Mouse (Mus musculus) ES-Bruce4 (cell line): ENCODE data around the gene St6gal1.

Experiments
- CTCF ChIP-seq: IDR thresholded peaks from one replicate; pipeline ENCODE4 v1.8.1; 2011; ENCODE audit warnings: low read depth, low read length
- EP300 ChIP-seq: IDR thresholded peaks from 2 replicates; pipeline ENCODE4 v1.6.1; 2011; ENCODE audit warnings: low read depth, low read length; ENCODE audit not compliant: insufficient read depth
- POLR2A ChIP-seq: IDR thresholded peaks from one replicate; pipeline ENCODE4 v1.8.1; 2011; ENCODE audit warnings: low read length; ENCODE audit not compliant: insufficient read depth

- TF ChIP-seq POLR2A (no peak), EP300 (no peak), CTCF (no peak)
These were observed 42.4 kb downstream of the St6gal1 start for GRCm38 (mm10) chr16:23266896-23267295.
